Mouse (Mus musculus): ENCODE data around the gene Sumo3.

DNA sequence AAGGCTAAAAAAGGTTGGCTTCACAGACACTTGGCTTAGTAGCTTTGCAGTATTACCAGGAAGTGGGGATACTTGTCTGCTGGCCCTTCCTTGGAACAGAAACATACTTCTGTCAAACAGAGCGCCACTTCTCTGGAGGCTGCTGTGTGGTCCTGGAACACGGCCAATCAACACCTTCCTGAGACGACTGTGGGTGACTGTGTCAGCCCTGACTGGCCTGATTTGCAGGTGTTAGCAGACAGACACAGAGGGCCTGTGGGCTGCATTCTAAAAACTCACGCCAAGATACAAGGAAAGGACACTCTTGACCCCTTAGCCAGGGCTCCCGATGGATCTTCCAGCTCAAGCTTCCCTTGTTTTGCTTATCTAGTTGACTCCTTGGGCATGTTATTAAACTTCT lies 939 bp upstream of the Sumo3 start:
- TF ChIP-seq CTCF (IDR thresholded peaks at IDR 0.05; ENCODE audit: control insufficient read depth, insufficient read depth, low read length) = no peak
- no peak for TF ChIP-seq POLR2A (IDR thresholded peaks at IDR 0.05; ENCODE audit: borderline replicate concordance, control insufficient read depth, low read depth, low read length)

All from bone marrow, adult 2 months (tissue).